Mouse (Mus musculus) embryonic facial prominence, embryonic 10.5 days (tissue): ENCODE data around the gene Pdcd2l. TPM values are rescaled to one million over a fixed set of nuclear protein-coding genes. Genes with fewer than 3 reads are reported as not detected.

Source experiments
- DNase-seq: peaks from one replicate; pipeline ENCODE4 v3.0.0-alpha.2; 2017; ENCODE audit warnings: low spot score
- H3K27ac ChIP-seq: fragments of 300-500 bp; sonication (generic); replicated peaks from 2 replicates; pipeline ENCODE4 v1.5.1; 2016; ENCODE audit warnings: mild to moderate bottlenecking
- H3K27me3 ChIP-seq: fragments of 300-500 bp; sonication (generic); replicated peaks from 2 replicates; pipeline ENCODE4 v1.6.1; 2016; ENCODE audit warnings: low read depth, mild to moderate bottlenecking; ENCODE audit not compliant: poor library complexity, severe bottlenecking
- H3K36me3 ChIP-seq: fragments of 300-500 bp; sonication (generic); replicated peaks from 2 replicates; pipeline ENCODE4 v1.6.1; 2016; ENCODE audit warnings: mild to moderate bottlenecking, moderate library complexity
- H3K4me1 ChIP-seq: fragments of 300-500 bp; sonication (generic); 2 replicates; pipeline ENCODE4 v1.6.1; 2016
- H3K4me3 ChIP-seq: fragments of 300-500 bp; sonication (generic); 2 replicates; pipeline ENCODE4 v1.5.1; 2016; ENCODE audit warnings: mild to moderate bottlenecking, moderate library complexity
- H3K9me3 ChIP-seq: fragments of 300-500 bp; sonication (generic); 2 replicates; pipeline ENCODE4 v1.6.1; 2016; ENCODE audit warnings: mild to moderate bottlenecking
- WGBS: fragments of 180-500 bp; shearing (Covaris S2); methylation state at CpG from one replicate; pipeline ENCODE4 v1.1.7; 2016; 5-methylcytosine and 5-hydroxymethylcytosine counted together
- polyA plus RNA-seq: library from polyadenylated mRNA; unstranded; fragments of >200 nt; fragmentation: Nextera tagmentation; extraction: Ambion mirVana; gene quantifications from 2 replicates; pipeline ENCODE4 v1.2.1, GENCODE M21; 2016

Pdcd2l gene
- polyA plus RNA-seq, 1 experiment from 2014 or later, result 73.5 TPM

- Histone ChIP-seq H3K9me3 (no peaks in the 10 kb centered on the region), H3K27ac (no peak overlapping the region), H3K27me3 (no peaks in the 10 kb centered on the region), H3K4me1 (peaks cover 12% of the 10 kb centered on the region; the same call in 1 of the 2 replicates), H3K4me3 (peak overlapping the region; percentile 98), H3K36me3 (peaks cover 45% of the 10 kb centered on the region)
- DNase-seq, result peak; percentile 54
- WGBS, result 55% methylated on average over 4 of the region's 4 CpGs
Observed at GRCm38 (mm10) chr7:34166850-34167249, 29.6 kb downstream of the Pdcd2l start.

DNA sequence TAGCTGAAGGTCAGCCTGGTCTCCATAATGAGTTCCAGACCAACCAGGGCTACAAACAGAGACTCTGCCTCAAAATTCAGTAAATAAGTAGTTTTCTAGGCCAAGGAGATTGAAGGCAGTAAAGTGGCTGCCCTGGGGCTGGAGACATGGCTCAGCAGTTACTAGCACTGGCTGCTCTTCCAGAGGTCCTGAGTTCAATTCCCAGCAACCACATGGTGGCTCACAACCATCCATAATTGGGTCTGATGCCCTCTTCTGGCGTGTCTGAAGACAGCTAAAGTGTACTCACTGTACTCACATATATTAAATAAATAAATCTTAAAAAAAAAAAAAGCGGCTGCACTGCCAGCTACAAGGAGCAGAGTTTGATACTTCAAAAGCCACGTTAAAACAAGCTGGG is 30.5 kb downstream of the Pdcd2l start:
- H3K36me3 ChIP-seq, result peaks cover 54% of the 10 kb centered on the region
- H3K9me3 ChIP-seq, result no peaks in the 10 kb centered on the region
- H3K4me3 ChIP-seq, result no peak overlapping the region
- H3K4me1 ChIP-seq, result peaks cover 12% of the 10 kb centered on the region; the same call in 1 of the 2 replicates
- H3K27ac ChIP-seq, result no peak overlapping the region
- WGBS, result 78% methylated on average over 3 of the region's 3 CpGs
- no peak for DNase-seq
- H3K27me3 ChIP-seq, result no peaks in the 10 kb centered on the region

DNA sequence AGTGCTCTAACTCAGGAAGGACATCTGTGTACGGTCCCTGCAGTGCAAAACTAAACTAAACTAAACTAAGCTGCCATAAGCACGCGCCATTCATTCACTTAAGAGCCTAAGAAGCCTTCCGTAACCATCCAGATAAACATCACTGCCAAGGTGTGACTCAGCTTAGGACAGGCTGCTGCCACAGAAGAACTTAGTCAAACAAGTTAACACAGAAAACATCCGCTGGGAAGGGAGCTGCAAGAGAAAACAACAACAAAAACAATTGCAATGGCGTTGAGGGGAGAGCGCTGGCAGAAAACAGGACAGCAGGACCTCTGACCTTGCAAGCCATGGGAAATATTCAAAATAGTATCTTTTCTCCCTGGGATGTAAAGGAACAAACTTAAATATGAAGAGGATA is 31.8 kb downstream of the Pdcd2l start:
- H3K36me3 ChIP-seq, result peaks cover 67% of the 10 kb centered on the region
- 92% methylated on average over 7 of the region's 7 CpGs for WGBS

GRCm38 (mm10) chr7:34159167-34159566 is 37.3 kb downstream of the Pdcd2l start:
- Histone ChIP-seq H3K27me3 (no peaks in the 10 kb centered on the region), H3K36me3 (peaks cover 97% of the 10 kb centered on the region), H3K4me3 (no peak overlapping the region), H3K4me1 (no peaks in the 10 kb centered on the region), H3K9me3 (no peaks in the 10 kb centered on the region), H3K27ac (no peak overlapping the region)
- no peak for DNase-seq
- 96% methylated on average over 3 of the region's 3 CpGs for WGBS

More for the DNA sequence above, 31.8 kb downstream of the Pdcd2l start:
- Histone ChIP-seq H3K27ac (no peak overlapping the region), H3K27me3 (no peaks in the 10 kb centered on the region), H3K4me1 (peaks cover 12% of the 10 kb centered on the region; the same call in 1 of the 2 replicates), H3K4me3 (no peak overlapping the region), H3K9me3 (no peaks in the 10 kb centered on the region)
- DNase-seq, result no peak

GRCm38 (mm10) chr7:34157994-34158393 is 38.5 kb downstream of the Pdcd2l start:
- WGBS, result 96% methylated on average over 3 of the region's 3 CpGs
- DNase-seq, result no peak
- no peak overlapping the region for H3K4me3 ChIP-seq
- H3K27me3 ChIP-seq, result no peaks in the 10 kb centered on the region
- H3K27ac ChIP-seq, result no peak overlapping the region
- no peaks in the 10 kb centered on the region for H3K9me3 ChIP-seq
- peaks cover 99% of the 10 kb centered on the region for H3K36me3 ChIP-seq
- no peaks in the 10 kb centered on the region for H3K4me1 ChIP-seq

- Histone ChIP-seq H3K36me3 (peaks cover 100% of the 10 kb centered on the region), H3K4me3 (no peak overlapping the region), H3K4me1 (no peaks in the 10 kb centered on the region), H3K9me3 (peaks cover 4% of the 10 kb centered on the region; the same call in 1 of the 2 replicates), H3K27ac (no peak overlapping the region), H3K27me3 (no peaks in the 10 kb centered on the region)
- WGBS, result 86% methylated on average over 4 of the region's 4 CpGs
- no peak for DNase-seq
Observed at GRCm38 (mm10) chr7:34147193-34147592, 49.3 kb downstream of the Pdcd2l start.

DNA sequence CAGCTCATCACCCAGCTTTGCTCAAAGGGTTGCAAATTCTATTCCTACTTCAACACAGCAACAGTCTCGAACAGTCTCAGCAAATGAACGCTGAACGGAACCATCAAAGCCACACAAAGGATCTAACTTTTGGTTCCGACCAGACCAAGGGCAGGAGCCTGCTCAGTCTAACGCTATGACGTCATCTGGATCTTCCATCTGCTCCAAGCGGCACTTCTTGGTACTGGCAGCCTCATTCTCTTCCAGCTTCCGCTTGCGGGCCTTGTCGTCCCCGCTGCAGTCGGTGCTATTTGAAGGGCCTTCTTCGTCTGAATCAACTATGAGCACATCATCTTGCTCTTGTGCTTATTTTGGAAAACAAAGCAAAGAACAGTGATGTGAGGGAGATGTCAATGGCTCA is 55.3 kb downstream of the Pdcd2l start:
- H3K4me3 ChIP-seq, result no peak overlapping the region
- H3K27me3 ChIP-seq, result no peaks in the 10 kb centered on the region
- peaks cover 3% of the 10 kb centered on the region; the same call in 1 of the 2 replicates for H3K9me3 ChIP-seq
- WGBS, result 96% methylated on average over 13 of the region's 13 CpGs
- no peak overlapping the region for H3K27ac ChIP-seq
- H3K4me1 ChIP-seq, result no peaks in the 10 kb centered on the region
- H3K36me3 ChIP-seq, result peaks cover 68% of the 10 kb centered on the region
- no peak for DNase-seq

- DNase-seq, result no peak
- 90% methylated on average over 6 of the region's 6 CpGs for WGBS
- Histone ChIP-seq H3K4me3 (no peak overlapping the region), H3K27ac (no peak overlapping the region), H3K4me1 (no peaks in the 10 kb centered on the region), H3K36me3 (peaks cover 52% of the 10 kb centered on the region), H3K27me3 (no peaks in the 10 kb centered on the region), H3K9me3 (peaks cover 3% of the 10 kb centered on the region; the same call in 1 of the 2 replicates)
Observed at GRCm38 (mm10) chr7:34139493-34139892, 57.0 kb downstream of the Pdcd2l start.

Other genes with a start within 250 kb of the Pdcd2l start
- gene Scgb2b27, start 182.7 kb downstream of the Pdcd2l start, polyA plus RNA-seq, result not detected in 2 replicates
- not detected in 2 replicates for gene Scgb1b27, start 175.2 kb downstream of the Pdcd2l start, polyA plus RNA-seq
- not detected in 2 replicates for gene Scgb1b30, start 101.2 kb downstream of the Pdcd2l start, polyA plus RNA-seq
- gene Wtip, start 63.4 kb downstream of the Pdcd2l start, polyA plus RNA-seq, result 6.2 and 7.2 TPM in 2 replicates
- 289 and 295 TPM in 2 replicates for gene Uba2, start 27.1 kb downstream of the Pdcd2l start, polyA plus RNA-seq
- gene Gpi1, start 33.7 kb upstream of the Pdcd2l start, polyA plus RNA-seq, result 347 and 381 TPM in 2 replicates
- gene Gm6096, start 54.4 kb upstream of the Pdcd2l start, polyA plus RNA-seq, result 0.62 TPM in 1 of 2 replicates, not detected in the other
- gene 4931406P16Rik, start 116.9 kb upstream of the Pdcd2l start, polyA plus RNA-seq, result 27.8 and 30.7 TPM in 2 replicates
- 87.5 and 92.9 TPM in 2 replicates for gene Lsm14a, start 196.7 kb upstream of the Pdcd2l start, polyA plus RNA-seq